Mouse (Mus musculus) left cerebral cortex, postnatal 10 days (tissue): ENCODE results near the gene Defa17. TPM values are rescaled to one million over a fixed set of nuclear protein-coding genes. Genes with fewer than 3 reads are reported as not detected.
"Not testable (repeated sequence)": the region's sequence is repeated elsewhere in the genome, so short reads cannot be mapped to it uniquely, and the experiment has no call there.

Experiments used
- DNase-seq, 2 experiments: peaks; one replicate each; pipeline ENCODE4 v3.0.0; 2021 to 2022; ENCODE audit warnings: low spot score in 2 of 2, mixed read lengths in 1 of 2; ENCODE audit errors: extremely low spot score in 1 of 2
- intact Hi-C: fragments of 180-260 bp; cut with DNase I; formaldehyde crosslinking; loops from one replicate; pipeline ENCODE4 v1.15.1; 2025
- total RNA-seq, 2 experiments: library from RNA; stranded (reverse); gene quantifications; 2 replicates each; pipeline ENCODE4 v1.2.3; 2021

Gene Defa17
- total RNA-seq, result not detected

GRCm38 (mm10) chr8:21655480-21655879, at the start of gene Defa17:
Gene Defa17, plus strand, starts transcription at chr8:21655780.
- intact Hi-C loops, DNase-seq: not testable (repeated sequence)

- intact Hi-C loops, DNase-seq: not testable (repeated sequence)
These were observed 37.7 kb upstream of the Defa17 start, which contains the start of gene Defa26 for GRCm38 (mm10) chr8:21617883-21618282. Gene Defa26, plus strand, starts transcription at chr8:21618183.

GRCm38 (mm10) chr8:21665497-21665896, 9.9 kb downstream of the Defa17 start, which contains the start of gene Defa34:
Gene Defa34, plus strand, starts transcription at chr8:21665797.
- intact Hi-C loops, DNase-seq: not testable (repeated sequence)

GRCm38 (mm10) chr8:21703545-21703944, 48.0 kb downstream of the Defa17 start, which contains the start of gene AY761184:
Gene AY761184, minus strand, starts transcription at chr8:21703645.
- intact Hi-C loops, DNase-seq: not testable (repeated sequence)

Other genes starting within 250 kb of the Defa17 start
- gene Defa36, start 228.4 kb upstream of the Defa17 start, total RNA-seq, result not detected
- not detected for gene Gm7849, start 199.2 kb upstream of the Defa17 start, total RNA-seq
- not detected for gene Defa20, start 146.5 kb upstream of the Defa17 start, total RNA-seq
- not detected for gene Defa32, start 126.7 kb upstream of the Defa17 start, total RNA-seq
- gene Defa37, start 90.4 kb upstream of the Defa17 start, total RNA-seq, result not detected
- not detected for gene Defa28, start 72.8 kb upstream of the Defa17 start, total RNA-seq
- gene Gm7861, start 61.3 kb upstream of the Defa17 start, total RNA-seq, result not detected
- not detected for gene Defa26, start 37.6 kb upstream of the Defa17 start, total RNA-seq
- not detected for gene Defa34, start 10.0 kb downstream of the Defa17 start, total RNA-seq
- gene AY761184, start 47.9 kb downstream of the Defa17 start, total RNA-seq, result not detected
- gene Defa24, start 78.7 kb downstream of the Defa17 start, total RNA-seq, result not detected
- not detected for gene Defb50, start 167.8 kb downstream of the Defa17 start, total RNA-seq
- gene Defb2, start 184.1 kb downstream of the Defa17 start, total RNA-seq, result not detected
- not detected for gene Defb10, start 203.1 kb downstream of the Defa17 start, total RNA-seq
- gene Defb9, start 229.6 kb downstream of the Defa17 start, total RNA-seq, result not detected